Mouse (Mus musculus): ENCODE data around the gene Vcam1. TPM values are rescaled to one million over a fixed set of nuclear protein-coding genes. Genes with fewer than 3 reads are reported as not detected.

The Vcam1 gene
- polyA plus RNA-seq, 1 experiment from 2014 or later = 7.2 TPM

GRCm38 (mm10) chr3:116128311-116129204, 930 bp downstream of the Vcam1 start:
- Histone ChIP-seq H3K4me3 (ENCODE audit: low read depth, low read length) (peak overlapping the region; percentile 7), H3K36me3 (ENCODE audit: control insufficient read depth, insufficient read depth) (no peaks in the 10 kb centered on the region), H3K9me3 (ENCODE audit: control insufficient read depth) (no peaks in the 10 kb centered on the region), H3K4me2 (replicated peaks; ENCODE audit: low read depth) (peak overlapping the region; percentile 57), H3K27ac (ENCODE audit: low read depth, low read length) (no peak overlapping the region), H3K9ac (ENCODE audit: low read depth, low read length) (no peak overlapping the region), H3K27me3 (replicated peaks; ENCODE audit: control insufficient read depth, insufficient read depth, low read length) (no peaks in the 10 kb centered on the region), H3K4me1 (replicated peaks; ENCODE audit: control insufficient read depth, insufficient read depth, low read length) (no peaks in the 10 kb centered on the region)
- no peak for TF ChIP-seq CTCF (IDR thresholded peaks at IDR 0.05; ENCODE audit: low read depth)
- ATAC-seq = no peak
- WGBS = 69% methylated on average over 18 of the region's 18 CpGs

DNA sequence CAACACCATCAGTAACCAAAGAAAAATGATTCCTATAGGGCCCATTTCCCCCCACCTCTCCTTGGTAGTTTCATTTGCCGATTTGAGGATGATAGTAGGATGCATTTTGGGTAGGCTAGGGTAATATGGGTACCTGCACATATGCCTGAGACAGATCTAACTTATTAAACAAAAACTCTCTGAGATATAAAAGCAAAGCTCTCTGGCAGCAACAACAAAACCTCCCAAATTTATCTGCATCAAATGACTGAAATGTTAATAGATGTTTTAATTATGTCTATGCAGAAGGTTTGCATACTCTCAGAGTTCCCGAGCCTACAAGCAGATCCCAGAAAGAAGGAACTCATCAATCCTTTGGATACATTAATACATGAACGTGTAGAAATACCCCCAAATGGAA, 1.7 kb downstream of the Vcam1 start:
- TF ChIP-seq CTCF (IDR thresholded peaks at IDR 0.05; ENCODE audit: low read depth) = no peak
- Histone ChIP-seq H3K4me1 (replicated peaks; ENCODE audit: control insufficient read depth, insufficient read depth, low read length) (no peaks in the 10 kb centered on the region), H3K27me3 (replicated peaks; ENCODE audit: control insufficient read depth, insufficient read depth, low read length) (no peaks in the 10 kb centered on the region), H3K4me3 (ENCODE audit: low read depth, low read length) (peak overlapping the region; percentile 7; the same call in 1 of the 2 replicates), H3K27ac (ENCODE audit: low read depth, low read length) (no peak overlapping the region), H3K36me3 (ENCODE audit: control insufficient read depth, insufficient read depth) (no peaks in the 10 kb centered on the region), H3K4me2 (replicated peaks; ENCODE audit: low read depth) (peak overlapping the region; percentile 57; the same call in 1 of the 2 replicates), H3K9me3 (ENCODE audit: control insufficient read depth) (no peaks in the 10 kb centered on the region), H3K9ac (ENCODE audit: low read depth, low read length) (no peak overlapping the region)
- 70% methylated on average over 3 of the region's 3 CpGs for whole genome bisulfite sequencing
- no peak for ATAC-seq

DNA sequence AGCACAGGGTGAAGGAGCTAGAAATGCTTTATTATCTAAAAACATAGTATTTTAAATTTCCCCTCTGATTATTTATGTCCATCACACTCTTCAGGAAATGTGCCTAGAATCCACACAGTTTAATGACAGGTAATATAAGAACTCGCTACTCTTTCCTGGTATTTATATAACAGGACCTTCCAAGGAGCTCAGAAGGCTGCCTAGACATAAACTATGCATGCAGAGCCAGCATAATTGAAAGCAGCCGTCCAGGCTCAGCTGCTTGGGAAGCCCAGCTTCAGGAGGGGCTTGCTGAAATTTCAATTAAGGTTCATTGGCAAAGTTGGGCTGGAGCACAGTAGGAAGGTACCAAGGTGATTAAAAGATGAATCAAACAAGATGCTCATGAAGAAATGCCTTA, 2.2 kb downstream of the Vcam1 start:
- no peaks in the 10 kb centered on the region for H3K36me3 ChIP-seq (ENCODE audit: control insufficient read depth, insufficient read depth)
- no peak overlapping the region for H3K9ac ChIP-seq (ENCODE audit: low read depth, low read length)
- ATAC-seq = no peak
- no peak overlapping the region for H3K27ac ChIP-seq (ENCODE audit: low read depth, low read length)
- 32% methylated on average over 2 of the region's 2 CpGs for WGBS
- no peak for TF ChIP-seq CTCF (IDR thresholded peaks at IDR 0.05; ENCODE audit: low read depth)
- H3K4me2 ChIP-seq (replicated peaks; ENCODE audit: low read depth) = 0 out of 2 replicates have a peak overlapping the region, but pooled peaks have one; percentile 21
- no peaks in the 10 kb centered on the region for H3K27me3 ChIP-seq (replicated peaks; ENCODE audit: control insufficient read depth, insufficient read depth, low read length)
- H3K4me3 ChIP-seq (ENCODE audit: low read depth, low read length) = no peak overlapping the region
- H3K4me1 ChIP-seq (replicated peaks; ENCODE audit: control insufficient read depth, insufficient read depth, low read length) = no peaks in the 10 kb centered on the region
- H3K9me3 ChIP-seq (ENCODE audit: control insufficient read depth) = no peaks in the 10 kb centered on the region

DNA sequence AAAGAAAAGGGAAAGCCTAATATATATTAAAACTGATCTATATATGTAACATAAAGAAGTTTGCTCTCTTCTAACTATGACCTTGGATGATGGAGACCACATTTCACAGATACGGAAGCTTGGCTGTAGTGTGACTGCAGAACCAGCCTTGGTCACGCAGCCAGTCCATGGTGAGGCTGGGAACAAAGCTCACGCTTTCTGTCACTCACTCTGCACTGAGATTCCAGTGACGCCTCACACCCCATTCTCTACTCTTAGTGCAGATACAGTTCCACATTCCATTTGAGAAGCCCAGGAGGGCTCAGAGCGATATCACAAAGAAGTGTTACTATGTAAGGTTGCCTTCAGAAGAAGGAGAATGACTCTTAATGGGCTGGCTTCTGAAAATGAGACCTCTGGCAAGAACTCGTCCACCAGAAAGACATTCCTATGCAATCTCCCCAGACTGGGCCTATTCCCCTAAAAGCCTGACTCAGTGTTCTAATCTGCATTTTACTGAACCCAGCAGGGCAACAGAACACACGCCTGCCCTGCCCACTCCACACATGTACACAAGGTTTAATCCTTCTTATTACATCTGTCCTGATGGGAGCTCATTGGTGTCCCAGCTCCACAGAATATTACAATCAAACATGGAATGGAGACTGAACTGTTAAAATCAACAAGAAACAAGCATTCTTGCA, 2.8 kb downstream of the Vcam1 start:
- Histone ChIP-seq H3K9me3 (ENCODE audit: control insufficient read depth) (no peaks in the 10 kb centered on the region), H3K4me1 (replicated peaks; ENCODE audit: control insufficient read depth, insufficient read depth, low read length) (no peaks in the 10 kb centered on the region), H3K4me2 (replicated peaks; ENCODE audit: low read depth) (no peak overlapping the region), H3K27me3 (replicated peaks; ENCODE audit: control insufficient read depth, insufficient read depth, low read length) (no peaks in the 10 kb centered on the region), H3K27ac (ENCODE audit: low read depth, low read length) (no peak overlapping the region), H3K4me3 (ENCODE audit: low read depth, low read length) (no peak overlapping the region), H3K9ac (ENCODE audit: low read depth, low read length) (no peak overlapping the region), H3K36me3 (ENCODE audit: control insufficient read depth, insufficient read depth) (no peaks in the 10 kb centered on the region)
- WGBS = 78% methylated on average over 7 of the region's 7 CpGs
- ATAC-seq = no peak
- no peak for TF ChIP-seq CTCF (IDR thresholded peaks at IDR 0.05; ENCODE audit: low read depth)

GRCm38 (mm10) chr3:116126070-116126469, 3.4 kb downstream of the Vcam1 start:
- Histone ChIP-seq H3K27me3 (replicated peaks; ENCODE audit: control insufficient read depth, insufficient read depth, low read length) (no peaks in the 10 kb centered on the region), H3K36me3 (ENCODE audit: control insufficient read depth, insufficient read depth) (no peaks in the 10 kb centered on the region), H3K27ac (ENCODE audit: low read depth, low read length) (no peak overlapping the region), H3K9me3 (ENCODE audit: control insufficient read depth) (no peaks in the 10 kb centered on the region), H3K4me2 (replicated peaks; ENCODE audit: low read depth) (no peak overlapping the region), H3K9ac (ENCODE audit: low read depth, low read length) (no peak overlapping the region), H3K4me3 (ENCODE audit: low read depth, low read length) (no peak overlapping the region), H3K4me1 (replicated peaks; ENCODE audit: control insufficient read depth, insufficient read depth, low read length) (no peaks in the 10 kb centered on the region)
- TF ChIP-seq CTCF (IDR thresholded peaks at IDR 0.05; ENCODE audit: low read depth) = no peak
- WGBS = 53% methylated on average over 4 of the region's 4 CpGs
- no peak for ATAC-seq

GRCm38 (mm10) chr3:116123827-116124226, 5.7 kb downstream of the Vcam1 start:
- Histone ChIP-seq H3K27ac (ENCODE audit: low read depth, low read length) (no peak overlapping the region), H3K27me3 (replicated peaks; ENCODE audit: control insufficient read depth, insufficient read depth, low read length) (no peaks in the 10 kb centered on the region), H3K9ac (ENCODE audit: low read depth, low read length) (no peak overlapping the region), H3K4me2 (replicated peaks; ENCODE audit: low read depth) (no peak overlapping the region), H3K4me3 (ENCODE audit: low read depth, low read length) (no peak overlapping the region), H3K4me1 (replicated peaks; ENCODE audit: control insufficient read depth, insufficient read depth, low read length) (no peaks in the 10 kb centered on the region), H3K9me3 (ENCODE audit: control insufficient read depth) (no peaks in the 10 kb centered on the region), H3K36me3 (ENCODE audit: control insufficient read depth, insufficient read depth) (no peaks in the 10 kb centered on the region)
- no peak for TF ChIP-seq CTCF (IDR thresholded peaks at IDR 0.05; ENCODE audit: low read depth)
- 97% methylated on average over 3 of the region's 3 CpGs for WGBS
- no peak for ATAC-seq

All from intestine, postnatal 0 days (tissue).